Mouse (Mus musculus): Measurements from ENCODE around the gene Arhgef1. TPM values are rescaled to one million over a fixed set of nuclear protein-coding genes. Genes with fewer than 3 reads are reported as not detected.
A peak's percentile ranks its signal among the peaks of the same experiment; 100 is the strongest.

Gene Arhgef1
- 16.0 and 28.2 TPM in 2 replicates for total RNA-seq (2014; rRNA removed; ENCODE audit: low replicate concordance)
- 37.0 TPM in 2 replicates for polyA plus RNA-seq (2015; fragmentation: Nextera tagmentation; extraction: Ambion mirVana)

GRCm38 (mm10) chr7:24902630-24903443 lies at the start of gene Arhgef1:
TSS of gene Arhgef1 (plus strand) at chr7:24902912.
- H3K36me3 ChIP-seq (replicated peaks; ENCODE audit: control insufficient read depth, insufficient read depth, low read length): peaks cover 2% of the 10 kb centered on the region; the same call in 1 of the 2 replicates
- 11% methylated on average over 40 of the region's 68 CpGs for WGBS
- H3K9me3 ChIP-seq (replicated peaks; ENCODE audit: control insufficient read depth, low read length): no peaks in the 10 kb centered on the region
- DNase-seq (ENCODE audit: low spot score): peak; percentile 60
- no peaks in the 10 kb centered on the region for H3K27me3 ChIP-seq (ENCODE audit: control insufficient read depth, insufficient read depth, low read length)
- peak within 1 kb of the TSS; percentile 84 for H3K27ac ChIP-seq (ENCODE audit: low read depth)
- H3K4me2 ChIP-seq (ENCODE audit: low read depth, low read length): peak within 1 kb of the TSS; percentile 84
- peaks cover 11% of the 10 kb centered on the region; the same call in 1 of the 2 replicates for H3K4me1 ChIP-seq (ENCODE audit: control insufficient read depth, insufficient read depth)
- TF ChIP-seq EP300 (IDR thresholded peaks at IDR 0.05; ENCODE audit: low read depth) (no peak), CTCF (IDR thresholded peaks at IDR 0.05; ENCODE audit: low read depth) (no peak)
- H3K4me3 ChIP-seq (ENCODE audit: low read depth, low read length): peak within 1 kb of the TSS; percentile 59
- H3K9ac ChIP-seq (replicated peaks; ENCODE audit: low read depth, low read length): peak within 1 kb of the TSS; percentile 60
- peak; percentile 33 for ATAC-seq (ENCODE audit: insufficient read depth, low read depth)

GRCm38 (mm10) chr7:24853233-24853563 lies 49.5 kb upstream of the Arhgef1 start:
- H3K4me2 ChIP-seq (ENCODE audit: low read depth, low read length): no peak overlapping the region
- DNase-seq (ENCODE audit: low spot score) (no peak), ATAC-seq (ENCODE audit: insufficient read depth, low read depth) (no peak)
- H3K36me3 ChIP-seq (replicated peaks; ENCODE audit: control insufficient read depth, insufficient read depth, low read length): no peaks in the 10 kb centered on the region
- no peaks in the 10 kb centered on the region for H3K4me1 ChIP-seq (ENCODE audit: control insufficient read depth, insufficient read depth)
- no peaks in the 10 kb centered on the region for H3K27me3 ChIP-seq (ENCODE audit: control insufficient read depth, insufficient read depth, low read length)
- TF ChIP-seq EP300 (IDR thresholded peaks at IDR 0.05; ENCODE audit: low read depth): no peak
- no peak for TF ChIP-seq CTCF (IDR thresholded peaks at IDR 0.05; ENCODE audit: low read depth)
- no peaks in the 10 kb centered on the region for H3K9me3 ChIP-seq (replicated peaks; ENCODE audit: control insufficient read depth, low read length)
- no peak overlapping the region for H3K27ac ChIP-seq (ENCODE audit: low read depth)
- H3K9ac ChIP-seq (replicated peaks; ENCODE audit: low read depth, low read length): no peak overlapping the region
- H3K4me3 ChIP-seq (ENCODE audit: low read depth, low read length): no peak overlapping the region

- 25% methylated on average over 7 of the region's 7 CpGs for WGBS
- Histone ChIP-seq H3K36me3 (replicated peaks; ENCODE audit: control insufficient read depth, insufficient read depth, low read length) (no peaks in the 10 kb centered on the region), H3K9me3 (replicated peaks; ENCODE audit: control insufficient read depth, low read length) (no peaks in the 10 kb centered on the region), H3K4me2 (ENCODE audit: low read depth, low read length) (no peak overlapping the region), H3K4me3 (ENCODE audit: low read depth, low read length) (no peak overlapping the region), H3K27ac (ENCODE audit: low read depth) (no peak overlapping the region), H3K9ac (replicated peaks; ENCODE audit: low read depth, low read length) (no peak overlapping the region), H3K4me1 (ENCODE audit: control insufficient read depth, insufficient read depth) (no peaks in the 10 kb centered on the region), H3K27me3 (ENCODE audit: control insufficient read depth, insufficient read depth, low read length) (no peaks in the 10 kb centered on the region)
- no peak for ATAC-seq (ENCODE audit: insufficient read depth, low read depth)
- TF ChIP-seq CTCF (IDR thresholded peaks at IDR 0.05; ENCODE audit: low read depth) (no peak), EP300 (IDR thresholded peaks at IDR 0.05; ENCODE audit: low read depth) (no peak)
- no peak for DNase-seq (ENCODE audit: low spot score)
Observed at GRCm38 (mm10) chr7:24853695-24854094, 49.0 kb upstream of the Arhgef1 start.

- Histone ChIP-seq H3K9ac (replicated peaks; ENCODE audit: low read depth, low read length) (no peak overlapping the region), H3K27me3 (ENCODE audit: control insufficient read depth, insufficient read depth, low read length) (no peaks in the 10 kb centered on the region), H3K4me3 (ENCODE audit: low read depth, low read length) (no peak overlapping the region), H3K27ac (ENCODE audit: low read depth) (no peak overlapping the region), H3K4me2 (ENCODE audit: low read depth, low read length) (no peak overlapping the region), H3K4me1 (ENCODE audit: control insufficient read depth, insufficient read depth) (no peaks in the 10 kb centered on the region), H3K9me3 (replicated peaks; ENCODE audit: control insufficient read depth, low read length) (no peaks in the 10 kb centered on the region), H3K36me3 (replicated peaks; ENCODE audit: control insufficient read depth, insufficient read depth, low read length) (no peaks in the 10 kb centered on the region)
- no peak for DNase-seq (ENCODE audit: low spot score)
- no peak for ATAC-seq (ENCODE audit: insufficient read depth, low read depth)
- TF ChIP-seq CTCF (IDR thresholded peaks at IDR 0.05; ENCODE audit: low read depth) (no peak), EP300 (IDR thresholded peaks at IDR 0.05; ENCODE audit: low read depth) (no peak)
- WGBS: 40% methylated on average over 6 of the region's 6 CpGs
Observed at GRCm38 (mm10) chr7:24856460-24857120, 46.1 kb upstream of the Arhgef1 start.

- DNase-seq (ENCODE audit: low spot score): no peak
- Histone ChIP-seq H3K36me3 (replicated peaks; ENCODE audit: control insufficient read depth, insufficient read depth, low read length) (no peaks in the 10 kb centered on the region), H3K27me3 (ENCODE audit: control insufficient read depth, insufficient read depth, low read length) (no peaks in the 10 kb centered on the region), H3K4me3 (ENCODE audit: low read depth, low read length) (no peak overlapping the region), H3K4me2 (ENCODE audit: low read depth, low read length) (no peak overlapping the region), H3K9ac (replicated peaks; ENCODE audit: low read depth, low read length) (no peak overlapping the region), H3K27ac (ENCODE audit: low read depth) (no peak overlapping the region), H3K4me1 (ENCODE audit: control insufficient read depth, insufficient read depth) (no peaks in the 10 kb centered on the region), H3K9me3 (replicated peaks; ENCODE audit: control insufficient read depth, low read length) (no peaks in the 10 kb centered on the region)
- 64% methylated on average over 5 of the region's 5 CpGs for WGBS
- TF ChIP-seq CTCF (IDR thresholded peaks at IDR 0.05; ENCODE audit: low read depth) (no peak), EP300 (IDR thresholded peaks at IDR 0.05; ENCODE audit: low read depth) (no peak)
- ATAC-seq (ENCODE audit: insufficient read depth, low read depth): no peak
Observed at GRCm38 (mm10) chr7:24859234-24859633, 43.5 kb upstream of the Arhgef1 start.

All from heart, postnatal 0 days (tissue).